Mouse (Mus musculus) frontal cortex, postnatal 36 days (tissue): ENCODE measurements at regions not wholly inside any gene's neighbourhood (a gene's known extent, or its start where the extent isn't known, plus 50 kb on each side); places are given as distances from the start of the nearest gene placed in this dataset.

Source experiments
- DNase-seq, 2 experiments: peaks; one replicate each; pipeline ENCODE4 v3.0.0; 2022; ENCODE audit warnings: low spot score in 2 of 2

DNA sequence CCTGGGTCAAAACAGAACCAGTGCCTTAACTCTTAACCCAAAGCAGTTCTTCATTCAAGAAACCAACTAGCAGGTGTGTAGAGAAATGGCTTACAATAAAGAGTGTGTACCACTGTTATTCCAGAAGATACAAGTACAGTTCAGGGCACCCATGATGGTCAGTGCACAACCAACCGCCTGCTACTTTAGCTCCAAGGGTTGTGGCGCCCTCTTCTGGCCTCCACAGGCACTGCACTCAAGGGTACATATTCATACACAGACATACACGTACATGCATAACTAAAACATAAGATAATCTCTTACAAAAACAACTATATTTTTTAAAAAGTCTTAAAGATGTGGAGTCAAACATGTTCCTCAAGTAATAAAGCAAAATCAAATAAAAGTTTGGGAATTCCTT is 65.9 kb upstream of the Peli2 start:
- no peak for DNase-seq

DNA sequence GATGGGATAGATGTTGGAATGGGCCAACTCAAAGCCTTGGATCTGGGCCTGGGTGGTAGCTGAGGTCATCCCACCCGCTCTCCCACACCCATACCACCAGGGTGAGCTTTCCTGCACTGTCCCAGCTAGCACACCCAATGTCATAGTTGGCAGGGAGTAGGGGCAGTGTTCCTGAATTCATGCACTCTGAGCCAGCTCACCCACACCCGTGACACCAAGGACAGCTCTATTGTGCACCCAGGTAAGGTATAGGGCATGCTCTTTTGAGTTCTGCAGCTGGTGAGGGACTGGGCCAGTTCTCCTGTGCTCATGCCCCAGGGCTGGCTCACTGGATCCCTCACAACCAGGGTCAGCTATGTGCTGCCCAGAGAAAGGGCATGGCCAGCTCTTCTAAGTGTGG is 64.8 kb upstream of the Peli2 start:
- no peak for DNase-seq

DNA sequence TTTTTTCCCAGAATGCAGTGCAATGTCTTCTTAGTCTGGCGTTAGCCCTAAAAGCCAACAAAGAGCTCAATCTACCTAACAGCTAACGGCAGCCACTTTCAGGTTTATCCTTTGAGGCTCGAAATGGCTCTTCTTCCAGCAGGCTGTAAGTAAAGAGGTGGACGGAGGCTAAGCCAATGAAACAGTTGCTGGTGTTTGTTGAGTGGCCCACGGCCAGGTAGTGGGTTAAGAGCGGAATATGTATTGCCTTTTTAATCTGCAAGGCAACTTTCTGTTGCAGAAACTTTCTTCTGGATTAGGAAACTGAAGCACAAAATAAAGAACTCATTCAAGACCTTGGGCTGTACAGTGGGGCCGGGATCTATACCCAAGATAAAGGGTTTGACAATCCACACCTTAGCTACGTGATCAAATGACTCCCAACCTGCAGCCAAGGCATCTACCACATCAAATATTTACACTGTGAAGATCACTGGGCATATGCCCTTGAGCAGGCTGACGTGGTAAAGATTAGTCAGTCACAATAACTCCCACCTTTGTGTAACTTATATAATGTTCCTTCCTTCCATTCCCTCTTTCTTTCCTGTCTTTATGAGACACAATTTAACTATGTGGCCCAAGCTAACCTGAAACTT is 62.3 kb upstream of the Peli2 start:
- DNase-seq: no peak

DNA sequence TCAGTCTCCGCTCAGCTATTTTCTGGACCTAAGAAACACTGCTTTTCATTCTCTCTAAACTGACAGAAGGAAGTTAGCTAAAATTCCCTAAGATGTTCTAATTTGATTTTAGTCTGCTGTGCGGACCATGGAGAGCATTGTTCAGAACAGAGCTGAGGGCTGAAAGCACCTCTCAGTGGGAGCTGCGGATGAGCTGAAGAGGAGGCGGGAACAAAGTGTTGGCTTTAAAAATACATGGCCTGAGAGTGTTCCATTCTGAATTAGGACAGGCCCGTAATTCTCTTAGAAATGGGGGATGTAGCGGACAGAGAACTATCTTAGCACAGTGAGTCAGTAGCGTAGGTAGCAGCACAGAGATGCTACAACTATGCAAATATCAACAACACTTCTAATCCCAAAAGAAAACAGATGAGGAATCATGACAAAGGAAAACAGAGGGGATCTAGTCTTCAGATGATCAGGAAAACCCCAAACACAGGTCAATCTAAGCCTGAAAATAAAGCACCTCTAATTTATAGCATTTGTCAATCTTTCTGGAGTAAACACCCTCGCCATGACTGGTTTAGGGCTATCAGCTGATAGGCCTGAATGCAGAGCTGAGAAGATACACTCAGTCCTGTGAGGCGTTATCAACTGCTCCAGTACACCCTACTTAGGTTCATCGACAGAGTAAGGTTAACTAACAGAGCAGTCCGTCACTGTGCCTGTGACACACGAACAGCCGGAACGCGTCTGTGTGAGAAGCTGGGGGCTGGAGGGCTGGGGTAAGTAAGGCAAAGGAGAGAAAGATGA is 60.8 kb upstream of the Peli2 start:
- peak in 1 of 2 experiments; percentile 22 for DNase-seq

DNA sequence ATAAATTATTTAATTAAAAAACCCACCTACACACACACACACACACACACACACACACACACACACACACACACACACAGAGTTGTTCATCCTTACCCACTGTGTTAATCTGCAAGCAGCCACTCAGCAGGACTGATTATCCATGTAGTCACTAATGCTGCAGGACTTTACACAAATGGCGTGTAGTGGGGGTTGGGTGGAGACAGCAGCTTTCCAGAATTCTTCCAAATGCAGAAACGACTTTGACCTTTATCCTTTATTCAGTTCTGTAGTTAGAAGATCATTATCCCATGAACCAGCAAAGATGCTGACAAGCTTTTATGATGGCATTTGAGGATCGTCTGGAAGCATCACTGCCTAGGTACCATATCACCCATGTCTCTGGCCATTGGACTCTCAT is 52.0 kb upstream of the Peli2 start:
- DNase-seq: no peak
